Mouse (Mus musculus): Measurements from ENCODE around the gene Fpr3. TPM values are rescaled to one million over a fixed set of nuclear protein-coding genes. Genes with fewer than 3 reads are reported as not detected.
A peak's percentile ranks its signal among the peaks of the same experiment; 100 is the strongest.
"Not testable (repeated sequence)": the region's sequence is repeated elsewhere in the genome, so short reads cannot be mapped to it uniquely, and the experiment has no call there.

The Fpr3 gene
- not detected in 2 replicates for polyA plus RNA-seq (2015; fragmentation: Nextera tagmentation; extraction: Ambion mirVana)

- H3K4me1 ChIP-seq = no peaks in the 10 kb centered on the region
- H3K9me3 ChIP-seq = no peaks in the 10 kb centered on the region
- no peaks in the 10 kb centered on the region for H3K27me3 ChIP-seq
- no peak within 1 kb of the TSS for H3K4me2 ChIP-seq
- H3K4me3 ChIP-seq = no peak within 1 kb of the TSS
- no peaks in the 10 kb centered on the region for H3K36me3 ChIP-seq
- H3K9ac ChIP-seq = no peak within 1 kb of the TSS
- no peak for ATAC-seq (ENCODE audit: borderline replicate concordance, extremely low read depth, low FRiP score, low TSS enrichment)
- no peak within 1 kb of the TSS for H3K27ac ChIP-seq
- 43% methylated on average over 1 of the region's 1 CpGs for WGBS
Observed at GRCm38 (mm10) chr17:17887774-17888248, at the start of gene Fpr3, which contains the start of gene Fpr2. Gene Fpr3, plus strand, starts transcription at chr17:17887852. Gene Fpr2, plus strand, starts transcription at chr17:17887824.

GRCm38 (mm10) chr17:17837919-17838701 lies 49.5 kb upstream of the Fpr3 start:
- no peaks in the 10 kb centered on the region for H3K27me3 ChIP-seq
- peaks cover 57% of the 10 kb centered on the region for H3K36me3 ChIP-seq
- peak; percentile 97 for ATAC-seq (ENCODE audit: borderline replicate concordance, extremely low read depth, low FRiP score, low TSS enrichment)
- WGBS = under 1% methylated on average over 42 of the region's 43 CpGs
- peak overlapping the region; percentile 54 for H3K4me2 ChIP-seq
- H3K9ac ChIP-seq = peak overlapping the region; percentile 34
- H3K4me1 ChIP-seq = peaks cover 47% of the 10 kb centered on the region
- no peaks in the 10 kb centered on the region for H3K9me3 ChIP-seq
- peak overlapping the region; percentile 42 for H3K4me3 ChIP-seq
- H3K27ac ChIP-seq = peak overlapping the region; percentile 86

DNA sequence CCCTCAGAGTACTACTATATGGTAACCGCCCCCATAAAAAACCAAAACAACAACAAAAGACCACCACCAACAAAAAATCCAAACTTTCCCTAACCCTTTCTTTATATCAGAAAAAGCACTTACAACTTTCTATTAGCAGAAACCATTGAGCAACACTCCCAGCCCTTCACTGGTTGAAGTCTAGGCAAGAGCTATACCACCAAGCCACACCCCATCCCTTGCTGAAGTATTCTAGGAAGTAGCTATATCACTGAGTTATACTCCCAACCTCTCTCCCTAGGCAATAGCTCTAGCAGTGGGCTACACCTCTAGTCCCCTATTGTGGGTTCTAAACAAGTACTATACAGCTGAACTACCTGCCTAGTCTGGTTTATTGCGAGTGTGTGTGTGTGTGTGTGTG lies 48.4 kb upstream of the Fpr3 start:
- no peak overlapping the region for H3K4me3 ChIP-seq
- H3K4me2 ChIP-seq = no peak overlapping the region
- H3K4me1 ChIP-seq = peaks cover 35% of the 10 kb centered on the region
- WGBS = 90% methylated on average over 2 of the region's 2 CpGs
- H3K27me3 ChIP-seq = no peaks in the 10 kb centered on the region
- peaks cover 49% of the 10 kb centered on the region for H3K36me3 ChIP-seq
- no peak for ATAC-seq (ENCODE audit: borderline replicate concordance, extremely low read depth, low FRiP score, low TSS enrichment)
- H3K9me3 ChIP-seq = no peaks in the 10 kb centered on the region
- H3K27ac ChIP-seq = no peak overlapping the region
- no peak overlapping the region for H3K9ac ChIP-seq

DNA sequence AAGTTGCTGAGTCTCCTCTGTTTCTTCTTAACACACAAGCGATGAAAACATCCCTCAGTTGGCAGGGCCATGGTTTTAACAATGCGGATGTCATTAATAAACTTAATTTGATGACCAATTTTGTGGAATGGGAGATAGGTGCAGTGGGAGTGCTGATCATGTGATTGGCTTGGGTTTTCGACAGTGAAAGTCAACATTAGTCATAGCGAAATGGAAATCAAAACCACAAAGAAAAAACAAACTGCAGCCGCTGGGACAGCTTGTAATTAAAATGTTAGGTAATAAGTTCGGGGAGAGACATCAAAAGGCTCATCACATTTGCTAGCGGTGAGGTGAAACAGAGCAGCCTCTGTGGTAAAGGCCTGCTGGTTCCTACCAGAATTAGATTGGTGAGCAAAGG lies 46.9 kb upstream of the Fpr3 start:
- WGBS = 89% methylated on average over 7 of the region's 7 CpGs
- Histone ChIP-seq H3K9ac (no peak overlapping the region), H3K27me3 (no peaks in the 10 kb centered on the region), H3K27ac (no peak overlapping the region), H3K4me1 (peaks cover 20% of the 10 kb centered on the region), H3K36me3 (peaks cover 47% of the 10 kb centered on the region), H3K4me3 (no peak overlapping the region), H3K4me2 (no peak overlapping the region), H3K9me3 (no peaks in the 10 kb centered on the region)
- no peak for ATAC-seq (ENCODE audit: borderline replicate concordance, extremely low read depth, low FRiP score, low TSS enrichment)

DNA sequence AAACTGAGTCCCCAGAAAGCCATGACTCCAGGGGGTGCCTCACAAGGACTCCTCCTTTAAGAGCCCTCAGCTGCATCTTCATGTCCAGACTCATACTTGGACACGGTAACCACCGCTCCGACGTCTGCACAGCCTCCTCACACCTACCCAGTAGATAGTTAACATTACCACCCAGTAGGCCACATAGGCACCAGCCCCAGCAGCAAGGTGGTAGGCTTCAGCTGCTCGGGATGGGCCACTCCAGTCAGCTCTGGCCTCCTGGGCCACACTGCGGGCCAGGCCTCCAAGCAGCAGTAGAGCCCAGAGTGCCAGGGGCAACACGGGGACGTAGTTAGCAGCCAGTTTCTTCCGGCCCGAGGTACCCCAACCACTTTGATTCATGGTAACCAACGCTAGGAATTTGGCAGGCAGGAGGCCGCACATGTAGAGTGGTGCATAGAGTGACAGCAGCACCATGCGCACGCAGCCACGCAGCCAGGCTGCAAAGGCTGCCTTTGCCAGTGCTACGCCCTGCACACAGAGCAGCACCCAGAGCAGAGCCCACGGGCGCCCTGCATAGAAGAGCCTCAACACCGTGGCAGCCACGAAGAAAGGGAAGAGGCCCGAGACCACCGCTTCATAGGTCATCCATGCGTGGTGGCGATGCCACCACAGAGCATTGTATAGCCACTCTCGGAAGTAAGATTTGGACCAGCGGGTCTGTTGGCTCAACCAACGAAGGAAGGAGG lies 44.0 kb upstream of the Fpr3 start:
- ATAC-seq (ENCODE audit: borderline replicate concordance, extremely low read depth, low FRiP score, low TSS enrichment) = peak; percentile 52; the same call in 1 of the 2 replicates
- Histone ChIP-seq H3K9ac (no peak overlapping the region), H3K27ac (no peak overlapping the region), H3K4me1 (no peaks in the 10 kb centered on the region; the same call in 1 of the 2 replicates), H3K4me3 (no peak overlapping the region), H3K4me2 (no peak overlapping the region), H3K36me3 (peaks cover 35% of the 10 kb centered on the region), H3K27me3 (no peaks in the 10 kb centered on the region), H3K9me3 (no peaks in the 10 kb centered on the region)
- 65% methylated on average over 27 of the region's 27 CpGs for WGBS

GRCm38 (mm10) chr17:17844606-17845005 lies 43.0 kb upstream of the Fpr3 start:
- peaks cover 29% of the 10 kb centered on the region for H3K36me3 ChIP-seq
- H3K9me3 ChIP-seq; H3K4me3 ChIP-seq; H3K4me2 ChIP-seq; H3K4me1 ChIP-seq; H3K27me3 ChIP-seq; H3K9ac ChIP-seq; ATAC-seq (ENCODE audit: borderline replicate concordance, extremely low read depth, low FRiP score, low TSS enrichment); H3K27ac ChIP-seq: not testable (repeated sequence)
- WGBS = 63% methylated on average over 3 of the region's 3 CpGs

DNA sequence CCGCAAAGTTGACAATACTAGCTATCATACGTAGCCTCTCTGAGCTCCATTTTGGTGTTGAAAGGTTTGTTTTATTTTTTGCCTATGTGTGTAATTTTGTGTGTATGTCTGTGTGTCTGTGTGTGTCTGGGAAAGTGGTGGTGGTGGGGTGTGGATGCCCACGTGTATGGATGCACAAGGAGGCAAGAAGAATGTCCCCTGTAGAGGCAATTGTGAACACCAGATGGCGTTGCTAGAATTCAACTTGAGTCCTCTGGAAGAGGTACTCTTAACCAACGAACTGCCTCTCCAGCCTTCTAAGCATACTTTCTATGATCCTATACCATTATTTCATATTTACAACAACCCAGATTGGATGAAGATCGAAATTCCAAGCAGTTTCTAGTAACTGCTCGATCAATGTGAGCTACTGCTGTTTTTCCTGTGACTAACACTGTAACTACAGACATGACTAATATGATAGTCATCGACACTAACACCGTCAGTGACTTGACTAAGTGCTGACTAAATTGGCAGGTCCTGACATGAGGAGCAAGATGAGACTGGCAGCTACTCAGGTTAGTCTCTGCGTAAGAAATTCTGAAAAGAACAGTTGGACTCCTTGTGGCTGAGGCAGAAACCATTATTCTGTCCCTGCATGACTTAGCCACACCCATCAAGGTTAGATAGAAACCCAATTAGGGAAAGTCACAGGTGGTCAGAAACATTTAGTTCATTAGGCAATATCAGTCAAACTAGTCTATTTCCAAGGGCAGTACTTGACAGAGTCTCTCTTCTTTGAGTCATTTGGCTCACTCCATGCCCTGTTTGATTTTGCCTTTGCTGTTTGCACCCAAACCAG lies 42.2 kb upstream of the Fpr3 start:
- Histone ChIP-seq H3K4me1 (no peaks in the 10 kb centered on the region), H3K27ac (no peak overlapping the region), H3K9me3 (no peaks in the 10 kb centered on the region), H3K4me2 (no peak overlapping the region), H3K27me3 (no peaks in the 10 kb centered on the region), H3K4me3 (no peak overlapping the region), H3K9ac (no peak overlapping the region), H3K36me3 (peaks cover 21% of the 10 kb centered on the region)
- WGBS = 71% methylated on average over 10 of the region's 10 CpGs
- ATAC-seq (ENCODE audit: borderline replicate concordance, extremely low read depth, low FRiP score, low TSS enrichment) = no peak

- H3K9me3 ChIP-seq = no peaks in the 10 kb centered on the region
- no peaks in the 10 kb centered on the region for H3K27me3 ChIP-seq
- no peak overlapping the region for H3K9ac ChIP-seq
- H3K4me1 ChIP-seq = no peaks in the 10 kb centered on the region
- ATAC-seq (ENCODE audit: borderline replicate concordance, extremely low read depth, low FRiP score, low TSS enrichment) = no peak
- 71% methylated on average over 2 of the region's 2 CpGs for WGBS
- no peak overlapping the region for H3K27ac ChIP-seq
- H3K4me2 ChIP-seq = no peak overlapping the region
- no peak overlapping the region for H3K4me3 ChIP-seq
- H3K36me3 ChIP-seq = 0 out of 2 replicates have a peak, but pooled peaks cover 3% of the 10 kb centered on the region
Observed at GRCm38 (mm10) chr17:17848988-17849387, 38.7 kb upstream of the Fpr3 start.

- no peaks in the 10 kb centered on the region for H3K27me3 ChIP-seq
- ATAC-seq (ENCODE audit: borderline replicate concordance, extremely low read depth, low FRiP score, low TSS enrichment) = peak; percentile 36; the same call in 1 of the 2 replicates
- WGBS = 30% methylated on average over 55 of the region's 55 CpGs
- no peaks in the 10 kb centered on the region for H3K4me1 ChIP-seq
- no peak overlapping the region for H3K4me3 ChIP-seq
- 0 out of 2 replicates have a peak, but pooled peaks cover 3% of the 10 kb centered on the region for H3K36me3 ChIP-seq
- H3K4me2 ChIP-seq = peak overlapping the region; percentile 20; the same call in 1 of the 2 replicates
- no peak overlapping the region for H3K9ac ChIP-seq
- H3K27ac ChIP-seq = no peak overlapping the region
- H3K9me3 ChIP-seq = no peaks in the 10 kb centered on the region
Observed at GRCm38 (mm10) chr17:17849906-17850712, 37.5 kb upstream of the Fpr3 start.

- Histone ChIP-seq H3K27ac (no peak within 1 kb of the TSS), H3K9me3 (no peaks in the 10 kb centered on the region), H3K9ac (no peak within 1 kb of the TSS), H3K4me2 (no peak within 1 kb of the TSS), H3K4me3 (no peak within 1 kb of the TSS), H3K27me3 (no peaks in the 10 kb centered on the region), H3K4me1 (no peaks in the 10 kb centered on the region), H3K36me3 (0 out of 2 replicates have a peak, but pooled peaks cover 3% of the 10 kb centered on the region)
- 27% methylated on average over 8 of the region's 8 CpGs for WGBS
- no peak for ATAC-seq (ENCODE audit: borderline replicate concordance, extremely low read depth, low FRiP score, low TSS enrichment)
Observed at GRCm38 (mm10) chr17:17855064-17855838, 32.4 kb upstream of the Fpr3 start, which contains the start of gene Has1. Gene Has1, minus strand, starts transcription at chr17:17855205.
